Mouse (Mus musculus): ENCODE measurements around the gene Micu1.

The Micu1 gene

DNA sequence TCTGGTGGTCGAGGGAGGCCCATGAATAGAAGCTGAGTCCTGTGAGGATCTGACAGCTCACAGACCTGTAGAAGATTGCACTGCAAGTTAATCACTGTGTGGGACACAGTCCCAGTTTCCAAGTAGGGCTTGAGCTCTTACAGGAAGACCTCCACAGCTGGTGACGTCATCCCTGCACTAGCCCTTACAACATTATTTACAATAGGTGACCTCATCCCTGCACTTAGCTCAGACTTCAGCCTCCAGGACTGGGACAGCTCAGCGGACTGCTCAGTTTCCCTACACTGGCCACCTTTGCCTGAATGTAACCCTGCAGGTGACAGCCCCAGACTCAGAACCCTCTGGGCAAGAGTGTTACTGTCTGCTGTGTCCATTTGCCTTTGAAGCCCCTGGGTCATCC, 75.0 kb downstream of the Micu1 start:
- DNase-seq (ENCODE audit: low spot score): no peak

DNA sequence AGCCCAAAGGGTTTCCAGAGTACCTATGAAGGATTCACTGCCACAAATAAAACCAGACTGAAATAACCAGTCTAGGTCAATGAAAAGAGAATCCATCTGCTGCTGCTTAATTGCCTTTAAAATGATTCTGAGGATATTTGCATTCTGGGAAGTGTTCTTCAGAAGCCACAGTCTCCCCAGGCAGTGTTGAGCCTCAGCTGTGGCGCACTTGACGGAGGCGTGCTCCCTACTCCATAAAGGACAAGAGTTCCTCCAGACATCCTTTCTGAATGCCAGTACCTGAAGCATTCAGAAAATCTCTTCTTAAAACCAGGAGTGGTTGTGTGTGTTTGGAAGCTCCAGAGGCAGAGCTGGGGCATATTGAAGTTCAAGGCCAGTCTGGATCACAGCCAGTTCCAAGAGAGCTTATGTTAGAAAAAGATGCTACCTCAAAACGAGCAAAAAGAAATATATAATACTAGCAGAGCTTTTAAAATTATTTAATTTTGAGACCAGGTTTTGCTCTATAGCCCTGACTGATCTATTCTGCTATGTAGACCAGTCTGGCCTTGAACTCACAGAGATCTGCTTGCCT, 75.9 kb downstream of the Micu1 start:
- no peak for DNase-seq (ENCODE audit: low spot score)

DNA sequence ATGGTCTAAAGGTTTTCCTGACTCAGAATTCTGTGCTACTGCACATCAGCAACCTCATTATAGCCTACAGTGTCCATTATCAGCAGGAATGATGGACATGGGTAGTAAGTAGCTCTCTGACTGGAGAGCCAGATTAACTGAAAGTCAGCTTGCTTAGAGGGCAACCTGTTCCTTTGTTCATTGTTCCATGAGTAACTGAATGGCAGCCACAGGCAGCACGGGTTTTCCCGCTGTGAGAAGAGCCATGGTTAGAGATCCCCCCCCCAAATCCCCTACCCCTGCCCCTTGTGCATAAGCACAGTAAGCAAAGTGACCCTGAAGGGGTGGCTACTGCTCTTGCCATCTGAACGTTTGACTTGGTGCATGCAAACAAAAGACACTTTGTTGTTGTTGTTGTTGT, 78.4 kb downstream of the Micu1 start:
- DNase-seq (ENCODE audit: low spot score): no peak

DNA sequence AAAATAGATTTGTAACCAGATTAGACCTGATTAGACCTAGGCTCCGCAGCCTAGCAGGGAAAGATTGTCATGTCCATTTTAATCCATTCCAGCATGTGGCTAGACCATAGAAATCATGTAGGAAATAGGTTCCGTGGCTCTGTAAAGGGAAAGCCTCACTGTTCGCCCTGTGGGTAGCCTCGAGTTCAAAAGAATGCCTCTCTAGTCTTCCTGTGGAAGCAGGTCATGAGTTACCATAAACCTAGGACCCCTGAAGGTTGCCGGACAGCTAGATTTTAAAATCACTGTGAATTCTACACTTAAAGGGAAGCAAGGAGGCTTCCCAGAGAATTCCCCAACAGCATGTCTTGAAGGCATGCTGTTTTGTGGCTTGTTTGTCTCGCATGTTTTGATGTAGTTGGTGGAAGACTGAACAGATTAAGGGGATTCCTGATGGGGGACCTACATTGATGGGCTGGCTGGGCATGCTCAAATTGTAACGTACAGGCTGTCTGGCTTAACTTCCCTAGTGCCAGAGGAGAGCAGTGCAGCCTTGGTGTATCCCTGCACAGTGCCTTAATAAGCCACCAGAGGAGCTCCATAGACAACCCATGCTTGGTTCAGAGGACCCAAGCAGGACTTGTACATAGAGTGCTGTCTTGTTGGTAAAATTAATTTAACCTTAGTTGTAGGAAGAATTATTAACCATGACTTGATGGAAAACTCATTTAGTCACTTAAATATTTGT, 79.1 kb downstream of the Micu1 start:
- DNase-seq (ENCODE audit: low spot score): no peak

DNA sequence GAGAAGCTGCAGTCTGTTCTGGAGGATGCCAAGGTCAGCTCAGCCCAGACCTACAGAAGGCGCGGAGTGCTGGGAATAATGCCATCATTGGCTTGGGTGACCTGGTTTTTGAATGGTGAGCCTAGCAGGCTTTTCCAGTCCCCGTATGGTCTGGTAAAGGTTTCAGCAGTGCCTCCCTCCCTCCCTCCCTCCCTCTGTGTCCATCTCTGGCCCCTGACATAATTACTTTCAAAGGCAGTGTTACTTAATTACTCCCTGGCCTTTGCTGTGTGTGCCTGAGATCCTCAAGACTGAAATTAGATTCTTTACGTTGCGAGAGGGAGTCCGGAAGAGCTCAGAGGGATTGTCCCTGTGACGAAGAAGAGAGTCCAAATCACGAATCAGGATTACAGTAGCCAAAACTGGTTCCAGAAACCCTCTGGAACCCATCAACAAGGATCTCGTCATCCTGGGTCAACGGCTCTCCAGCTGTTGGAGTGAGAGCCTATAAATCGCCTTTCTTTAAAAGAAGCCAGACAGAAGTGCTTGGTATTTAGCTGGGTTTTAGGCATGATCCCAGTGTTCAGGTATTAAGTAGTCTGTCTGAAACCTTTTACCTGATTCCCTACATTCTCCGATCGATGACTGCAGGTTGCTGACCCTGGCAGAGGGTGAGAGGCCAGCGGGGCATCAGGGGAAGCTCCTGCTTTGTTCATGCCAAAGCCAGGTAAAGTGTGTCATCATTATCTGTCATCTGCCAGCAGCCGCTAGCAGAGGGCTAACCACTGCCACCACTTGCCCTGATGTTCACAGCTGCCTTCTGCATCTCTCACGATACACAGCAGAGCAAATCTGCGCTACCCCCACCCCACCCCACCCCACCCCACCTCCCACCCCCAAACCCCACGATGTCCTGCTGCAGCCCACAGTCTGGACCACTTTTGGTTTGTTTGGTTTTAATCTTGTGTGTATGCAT, 82.7 kb downstream of the Micu1 start:
- DNase-seq (ENCODE audit: low spot score): no peak

DNA sequence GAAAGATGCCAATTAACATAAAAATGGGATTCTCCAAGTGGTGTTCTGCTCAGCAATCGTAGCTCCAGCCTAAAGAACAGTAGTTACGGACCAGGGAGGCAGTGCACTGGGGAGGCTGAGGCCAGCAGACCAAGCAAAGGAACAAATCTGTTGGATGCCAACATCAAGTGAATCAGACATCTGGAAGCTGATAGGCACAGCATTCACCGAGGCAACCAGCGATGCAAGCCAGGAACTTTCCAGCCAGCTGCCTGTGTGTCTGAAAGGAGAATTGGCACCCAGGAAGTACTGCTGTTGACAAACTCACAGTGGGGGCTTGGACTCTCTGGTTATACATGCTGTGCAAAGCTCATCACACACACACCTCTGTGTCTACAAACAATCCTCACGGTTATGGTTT, 84.0 kb downstream of the Micu1 start:
- DNase-seq (ENCODE audit: low spot score): no peak

DNA sequence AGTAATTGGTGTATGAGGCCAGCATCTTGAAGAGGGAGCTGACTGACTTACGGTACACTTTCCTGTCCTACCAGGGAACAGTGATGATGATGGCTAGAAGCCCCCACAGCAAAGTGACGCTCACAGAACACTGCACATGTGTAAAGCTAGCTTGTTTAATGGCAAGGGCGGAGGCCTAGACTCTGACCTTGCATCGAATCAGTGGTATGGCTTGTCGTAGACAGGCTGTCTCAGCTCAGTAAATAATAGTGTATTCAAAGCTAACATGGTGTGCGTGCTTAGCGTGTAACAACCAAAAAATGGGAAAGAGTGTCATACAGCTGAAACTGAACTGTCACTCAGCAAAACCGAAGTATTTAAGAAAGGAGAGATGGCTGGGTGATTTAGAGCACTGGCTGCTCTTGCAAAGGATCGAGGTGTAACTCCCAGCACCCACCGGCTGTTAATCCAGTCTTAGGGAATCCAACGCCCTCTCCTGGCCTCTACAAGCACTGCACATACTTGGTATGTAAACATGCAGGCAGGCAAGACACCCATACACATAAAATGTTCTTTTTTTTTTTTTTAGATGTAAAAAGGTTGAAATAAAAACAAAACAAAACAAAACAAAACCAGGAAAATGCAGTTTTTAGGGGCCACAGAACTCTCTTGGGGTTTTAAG, 85.0 kb downstream of the Micu1 start:
- no peak for DNase-seq (ENCODE audit: low spot score)

DNA sequence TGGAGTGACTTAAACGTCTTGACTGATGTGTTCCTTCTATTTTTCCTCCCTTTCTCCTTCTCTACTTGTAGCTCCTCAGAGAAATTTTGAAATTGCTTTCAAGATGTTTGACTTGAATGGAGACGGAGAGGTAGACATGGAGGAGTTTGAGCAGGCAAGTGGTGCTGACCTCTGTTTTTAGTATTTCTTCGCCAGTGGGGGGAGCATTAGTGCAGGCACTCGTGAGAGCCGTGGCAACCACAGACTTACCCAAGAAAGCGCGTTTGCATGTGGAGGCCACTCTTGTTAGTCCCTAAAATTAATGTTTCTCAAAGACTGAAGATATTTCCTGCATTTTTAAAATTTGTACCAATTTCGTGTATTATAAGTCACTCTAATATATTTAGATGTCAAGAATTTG, 85.6 kb downstream of the Micu1 start:
- DNase-seq (ENCODE audit: low spot score): no peak

DNA sequence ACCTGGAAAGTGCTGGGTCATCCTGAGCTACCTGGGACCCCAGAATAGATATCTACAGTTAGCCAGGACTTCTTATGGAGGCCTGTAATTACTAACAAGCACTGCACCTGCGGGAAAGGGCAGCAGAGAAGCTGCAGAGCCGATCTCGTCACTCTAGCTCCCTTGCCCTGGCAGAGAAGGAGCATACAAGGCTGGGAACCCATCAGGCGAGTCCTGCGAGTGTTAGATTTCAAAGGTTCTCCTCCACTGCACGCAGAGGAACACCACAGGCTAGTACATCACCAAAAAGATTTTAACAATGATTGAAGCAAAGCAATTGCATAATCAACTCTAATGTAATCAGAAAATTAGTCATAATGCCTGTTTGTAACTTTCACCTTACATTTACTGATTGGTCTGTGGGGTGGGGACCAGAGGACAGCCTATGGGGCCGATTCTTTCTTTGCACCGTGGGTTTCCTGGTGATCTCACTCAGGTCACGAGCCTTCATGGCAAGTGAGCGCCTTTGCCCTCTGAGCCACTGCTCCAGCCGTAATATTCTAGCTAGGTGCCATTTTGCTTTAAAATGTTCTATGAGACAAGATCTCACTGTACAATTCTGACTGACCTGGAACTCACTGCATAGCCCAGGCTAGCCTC, 88.1 kb downstream of the Micu1 start:
- DNase-seq (ENCODE audit: low spot score): no peak

DNA sequence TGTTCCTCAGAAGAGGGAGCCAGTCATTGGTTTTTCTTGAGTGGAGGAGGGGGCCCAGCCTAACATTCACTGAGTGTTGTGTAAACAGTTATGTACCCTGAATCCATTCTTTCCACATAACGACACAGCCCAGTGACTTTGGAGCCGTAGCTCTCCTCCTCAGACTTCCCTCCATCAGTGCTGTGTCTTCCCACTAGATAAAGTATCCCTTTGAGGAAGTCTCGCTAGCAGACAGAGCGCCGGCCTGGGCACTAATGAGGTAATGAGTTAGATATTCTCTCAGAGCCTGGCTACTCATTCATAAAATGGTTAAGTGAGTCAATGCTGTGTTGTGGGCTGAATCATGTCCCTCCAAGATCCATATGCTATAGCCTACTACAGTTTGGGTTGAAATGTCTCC, 89.6 kb downstream of the Micu1 start:
- no peak for DNase-seq (ENCODE audit: low spot score)

DNA sequence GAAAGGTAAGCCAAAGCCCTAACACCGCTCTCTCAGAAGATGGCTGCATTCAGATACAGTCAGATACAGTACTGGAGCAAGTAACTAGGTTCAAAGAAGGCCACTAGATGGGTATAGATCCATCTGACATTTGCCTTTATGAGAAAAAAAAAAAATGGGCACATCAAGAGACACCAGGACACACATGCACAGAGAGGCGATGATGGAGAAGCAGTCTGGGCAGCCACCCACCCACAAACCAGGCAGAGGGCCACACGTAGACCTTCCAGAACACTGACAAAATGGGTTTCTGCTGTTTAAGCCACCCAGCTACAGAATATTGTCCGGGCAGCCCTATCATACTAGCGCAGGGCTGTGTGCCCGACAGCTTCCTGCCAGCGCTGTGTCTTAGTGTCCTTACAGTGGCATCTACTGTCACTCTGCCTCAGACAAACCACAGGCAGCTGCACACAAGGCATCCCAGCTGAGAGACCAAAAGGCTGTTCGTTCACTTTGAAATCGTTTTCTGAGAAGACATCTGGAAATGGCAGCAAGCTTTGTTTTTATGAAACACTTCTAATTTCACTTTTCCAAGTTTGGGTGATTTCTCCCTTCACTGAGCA, 90.4 kb downstream of the Micu1 start:
- DNase-seq (ENCODE audit: low spot score): no peak

DNA sequence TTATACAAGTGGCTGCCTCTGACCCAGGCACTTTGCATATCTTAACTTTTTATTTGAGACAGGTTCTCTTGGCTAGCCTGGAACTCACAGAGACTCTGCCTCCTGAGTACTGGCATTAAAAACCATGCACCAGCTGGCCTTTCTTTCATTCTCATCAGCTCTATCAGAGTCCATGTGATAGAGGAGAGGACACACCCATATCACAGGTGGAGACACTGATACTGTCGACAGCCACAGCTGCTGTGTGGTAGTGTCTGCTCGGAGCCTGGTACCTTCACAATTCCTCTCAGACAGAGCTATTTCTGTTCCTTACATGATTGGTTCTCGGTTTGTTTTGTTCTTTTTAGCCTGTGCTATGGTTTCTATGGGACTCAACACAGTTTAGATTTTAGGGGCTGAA, 91.2 kb downstream of the Micu1 start:
- no peak for DNase-seq (ENCODE audit: low spot score)

DNA sequence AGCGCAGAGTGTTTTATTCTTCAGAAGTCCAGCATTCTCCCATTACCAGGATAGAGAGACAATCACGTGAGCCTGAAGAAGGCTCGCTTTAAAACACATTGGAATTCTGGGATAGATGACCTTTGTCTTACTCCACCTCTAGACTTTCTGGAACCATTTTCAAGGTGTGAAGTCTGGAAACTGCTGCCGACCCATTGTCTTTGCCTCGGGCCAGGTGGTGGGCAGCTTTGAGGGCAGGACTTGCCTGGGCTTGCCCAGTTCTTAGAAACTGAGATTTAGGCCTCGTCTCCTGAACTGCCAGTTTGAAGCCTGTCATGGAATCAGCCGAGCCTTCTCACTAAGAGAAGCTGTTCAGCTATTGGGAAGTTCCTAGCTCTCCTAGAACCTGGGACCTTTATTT, 92.8 kb downstream of the Micu1 start:
- DNase-seq (ENCODE audit: low spot score): no peak

DNA sequence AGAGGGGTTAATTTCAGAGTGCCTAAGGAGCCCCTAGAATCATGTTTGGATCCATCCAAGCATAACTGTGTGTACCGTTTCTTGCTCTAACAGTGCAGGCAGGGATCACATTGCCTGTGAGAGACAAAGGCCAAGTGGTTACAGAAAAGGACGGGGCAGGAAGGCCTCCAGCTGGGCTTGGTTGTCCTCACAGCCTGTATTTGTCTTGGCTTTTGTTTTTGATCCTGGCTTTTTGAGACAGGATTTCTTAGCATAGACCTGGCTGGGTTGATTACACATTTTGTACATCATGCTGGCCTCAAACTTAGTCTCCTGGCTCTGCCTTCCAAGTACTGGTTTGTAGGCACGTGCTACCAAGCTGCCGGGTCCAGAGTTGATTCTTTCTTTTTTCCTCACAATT, 93.6 kb downstream of the Micu1 start:
- DNase-seq (ENCODE audit: low spot score): no peak

DNA sequence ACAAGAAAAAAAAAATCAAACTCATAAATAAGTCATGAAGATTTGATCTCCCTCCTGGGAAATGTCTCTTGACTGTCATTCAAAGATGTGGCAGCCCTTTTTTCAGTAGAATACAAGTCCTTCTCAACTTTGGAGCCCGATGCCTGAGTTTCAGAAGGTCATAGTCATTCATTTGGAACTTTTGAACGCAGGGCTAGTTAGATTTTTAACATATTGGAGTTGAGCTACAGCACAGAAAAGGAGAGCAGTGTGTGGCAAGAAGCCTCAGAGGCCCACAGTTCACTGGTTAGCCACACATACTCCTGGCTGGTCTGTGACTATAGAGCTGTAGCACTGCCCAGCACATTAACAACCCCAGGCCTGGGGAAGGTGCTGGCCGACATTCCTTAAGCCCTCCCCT, 96.1 kb downstream of the Micu1 start:
- DNase-seq (ENCODE audit: low spot score): no peak

DNA sequence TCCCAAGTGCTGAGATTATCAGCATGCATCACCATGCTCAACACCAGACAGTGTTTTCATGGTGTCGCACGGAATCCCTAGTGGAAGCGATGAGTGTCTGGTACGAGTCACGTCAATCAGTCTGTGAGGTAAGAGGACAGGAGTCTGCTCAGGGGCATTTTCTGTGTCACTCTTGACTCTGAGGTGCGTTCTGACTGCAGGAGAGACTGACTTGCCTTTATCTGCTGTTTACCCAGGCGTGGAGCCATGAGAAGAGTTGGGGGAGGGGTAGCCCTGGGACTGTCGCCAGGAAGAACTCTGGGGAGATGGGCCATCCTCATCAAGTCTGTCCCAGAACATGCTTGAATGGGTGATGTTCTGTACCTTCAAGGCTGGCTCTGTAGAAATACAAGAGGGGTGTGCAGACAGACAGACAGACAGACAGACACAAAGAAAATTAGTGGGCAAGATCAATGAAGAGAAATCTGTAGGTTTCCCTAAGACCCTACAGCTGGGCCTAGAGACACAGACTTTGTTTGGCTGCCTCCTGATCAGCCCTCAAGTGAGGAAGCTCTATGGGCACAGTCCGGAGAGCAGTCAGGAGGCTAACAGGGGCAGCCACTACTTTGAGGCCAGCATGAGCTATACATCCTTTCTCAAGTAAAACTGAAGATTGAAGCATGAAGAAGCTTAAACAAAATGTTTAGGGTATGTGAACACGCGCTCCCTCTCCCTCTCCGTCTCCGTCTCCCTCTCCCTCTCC, 97.2 kb downstream of the Micu1 start:
- no peak for DNase-seq (ENCODE audit: low spot score)

DNA sequence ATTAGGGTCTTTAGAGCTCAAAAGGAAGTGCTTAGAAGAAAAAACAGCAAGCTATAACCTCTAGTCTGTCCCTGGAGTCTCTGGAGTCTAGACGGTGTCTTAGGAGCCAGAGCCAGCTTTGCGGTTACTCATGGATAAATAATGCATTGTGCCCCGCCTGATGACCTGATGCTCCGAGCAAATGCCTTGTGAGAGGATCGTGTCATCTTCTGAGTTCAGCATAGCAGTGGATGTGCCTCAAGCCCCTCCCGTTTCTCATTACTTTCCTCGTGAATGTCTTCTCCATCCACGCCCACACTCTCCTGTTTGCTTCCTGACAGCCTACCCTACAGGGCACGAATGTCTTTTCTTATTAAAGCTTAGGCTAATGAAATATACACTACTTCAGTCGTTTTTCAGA, 97.9 kb downstream of the Micu1 start:
- DNase-seq (ENCODE audit: low spot score): no peak

DNA sequence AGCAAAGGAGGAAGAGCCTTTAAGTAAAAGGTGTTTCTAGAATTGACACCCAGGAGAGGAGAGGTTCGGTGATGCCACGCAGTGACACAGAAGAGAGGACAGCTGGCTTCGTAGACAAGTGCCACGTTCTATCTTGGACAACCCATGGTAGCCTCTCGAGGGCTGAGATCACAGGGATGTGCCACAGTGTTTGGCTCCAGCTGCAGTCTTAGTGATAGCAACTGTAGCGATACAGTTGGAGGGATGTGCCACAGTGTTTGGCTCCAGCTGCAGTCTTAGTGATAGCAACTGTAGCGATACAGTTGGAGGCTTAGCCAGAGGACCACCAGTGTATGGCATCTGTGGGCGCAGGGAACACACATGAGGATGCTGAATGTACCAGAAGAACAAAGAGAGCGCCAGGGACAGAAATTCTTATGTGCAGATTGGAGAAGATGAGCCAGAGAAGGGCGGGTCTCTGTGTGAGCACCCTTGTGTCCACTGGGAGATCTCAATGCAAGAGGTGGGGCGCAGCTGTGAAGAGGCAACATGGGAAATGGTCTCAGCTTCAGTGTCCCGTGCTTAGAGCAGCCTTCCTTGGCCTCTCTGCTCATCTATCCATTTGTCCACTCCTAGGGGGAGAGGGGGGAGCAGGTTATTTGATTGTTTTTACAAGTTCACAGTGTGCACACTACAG, 98.7 kb downstream of the Micu1 start:
- DNase-seq (ENCODE audit: low spot score): no peak

DNA sequence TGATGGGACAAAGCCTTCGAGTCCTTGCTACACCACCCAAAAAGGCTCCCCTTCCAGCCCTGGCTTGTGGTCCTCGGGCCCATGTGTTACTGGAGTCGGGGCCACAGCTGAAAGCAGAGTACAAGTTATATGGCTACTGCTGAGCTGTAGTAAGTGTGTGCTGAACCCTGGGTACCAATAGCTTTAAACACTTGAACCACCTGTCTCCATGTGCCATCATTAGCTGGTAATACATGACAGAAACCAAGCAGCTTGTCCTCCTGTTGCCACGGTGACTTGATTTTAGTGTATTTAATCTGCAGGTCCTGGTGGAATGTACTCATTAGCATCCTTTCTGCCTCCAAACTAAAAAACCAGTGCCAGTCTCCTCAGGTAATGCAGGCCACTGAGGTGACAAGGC, 106.4 kb downstream of the Micu1 start:
- no peak for DNase-seq (ENCODE audit: low spot score)

DNA sequence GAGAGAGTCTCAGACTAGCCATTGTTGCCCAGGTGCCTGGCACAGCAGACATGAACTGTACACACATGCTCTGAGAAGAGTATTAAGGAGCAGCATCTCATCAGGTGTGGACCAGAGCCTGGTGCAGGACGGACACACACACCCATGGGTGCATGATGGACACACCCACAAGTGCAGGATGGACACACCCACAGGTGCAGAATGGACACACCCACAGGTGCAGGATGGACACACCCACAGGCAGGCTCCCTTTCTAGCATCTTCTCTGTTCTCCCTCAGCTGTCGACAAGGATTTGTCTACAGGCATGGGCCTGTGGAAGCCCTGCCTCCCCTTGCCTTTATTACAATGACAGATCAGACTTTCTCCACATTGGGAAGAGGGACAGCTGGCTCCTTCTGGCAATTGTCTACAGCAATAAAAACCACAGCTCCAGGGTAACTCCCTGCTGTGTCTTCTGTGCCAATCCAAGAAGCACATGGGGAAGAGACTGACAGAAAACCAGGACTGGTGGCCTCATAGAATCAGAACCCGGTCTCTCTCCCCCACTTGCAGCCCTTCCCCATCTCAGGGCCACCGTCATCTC, 107.8 kb downstream of the Micu1 start:
- no peak for DNase-seq (ENCODE audit: low spot score)

Data from ovary, postnatal 10 days (tissue).